Mouse (Mus musculus) erythroblast, adult 5-6 weeks (primary cell): ENCODE results near the gene Tmem125. TPM values are rescaled to one million over a fixed set of nuclear protein-coding genes. Genes with fewer than 3 reads are reported as not detected.

Source experiments
- total RNA-seq, 2 experiments: library from RNA; stranded (forward) in 1 of 2; stranded (reverse) in 1 of 2; fragments of 150-400 nt in 1 of 2; fragments of 200-764, 138-1000 nt in 1 of 2; gene quantifications; 2 replicates each; pipeline versions ENCODE4 v1.2.3 to v1.2.4; 2015 to 2017; ENCODE audit warnings: low replicate concordance in 2 of 2

Gene Tmem125
- total RNA-seq, 2 experiments from 2014 or later: not detected

Other genes starting within 250 kb of the Tmem125 start
- 13.3 and 14.2 TPM in 2 replicates for gene Szt2, start 134.8 kb downstream of the Tmem125 start, total RNA-seq (2015; ENCODE audit: low replicate concordance)
- 14.1 and 21.6 TPM in 2 replicates for gene Szt2, start 134.8 kb downstream of the Tmem125 start, total RNA-seq (2017; ENCODE audit: low replicate concordance)
- 30.0 and 32.2 TPM in 2 replicates for gene Med8, start 134.7 kb downstream of the Tmem125 start, total RNA-seq (2015; ENCODE audit: low replicate concordance)
- 37.6 and 66.2 TPM in 2 replicates for gene Med8, start 134.7 kb downstream of the Tmem125 start, total RNA-seq (2017; ENCODE audit: low replicate concordance)
- 15.2 and 35.9 TPM in 2 replicates for gene Elovl1, start 116.0 kb downstream of the Tmem125 start, total RNA-seq (2015; ENCODE audit: low replicate concordance)
- 21.7 and 22.0 TPM in 2 replicates for gene Elovl1, start 116.0 kb downstream of the Tmem125 start, total RNA-seq (2017; ENCODE audit: low replicate concordance)
- 25.1 and 32.5 TPM in 2 replicates for gene Cdc20, start 106.7 kb downstream of the Tmem125 start, total RNA-seq (2015; ENCODE audit: low replicate concordance)
- 30.8 and 46.6 TPM in 2 replicates for gene Cdc20, start 106.7 kb downstream of the Tmem125 start, total RNA-seq (2017; ENCODE audit: low replicate concordance)
- 3.6 TPM in 1 of 2 replicates, not detected in the other for gene Mpl, start 86.5 kb downstream of the Tmem125 start, total RNA-seq (2015; ENCODE audit: low replicate concordance)
- 1.1 TPM in 1 of 2 replicates, not detected in the other for gene Mpl, start 86.5 kb downstream of the Tmem125 start, total RNA-seq (2017; ENCODE audit: low replicate concordance)
- gene Tie1, start 54.0 kb downstream of the Tmem125 start, total RNA-seq (2015; ENCODE audit: low replicate concordance): not detected in 2 replicates
- 0.85 TPM in 1 of 2 replicates, not detected in the other for gene Tie1, start 54.0 kb downstream of the Tmem125 start, total RNA-seq (2017; ENCODE audit: low replicate concordance)
- gene 2610528J11Rik, start 17.0 kb downstream of the Tmem125 start, total RNA-seq (2015; ENCODE audit: low replicate concordance): not detected in 2 replicates
- gene 2610528J11Rik, start 17.0 kb downstream of the Tmem125 start, total RNA-seq (2017; ENCODE audit: low replicate concordance): not detected in 2 replicates
- gene Cfap57, start 76.7 kb upstream of the Tmem125 start, total RNA-seq (2015; ENCODE audit: low replicate concordance): 0.63 TPM in 1 of 2 replicates, not detected in the other
- gene Cfap57, start 76.7 kb upstream of the Tmem125 start, total RNA-seq (2017; ENCODE audit: low replicate concordance): 0.51 and 0.84 TPM in 2 replicates
- gene Ebna1bp2, start 76.8 kb upstream of the Tmem125 start, total RNA-seq (2015; ENCODE audit: low replicate concordance): 28.4 and 35.1 TPM in 2 replicates
- 12.6 and 20.6 TPM in 2 replicates for gene Ebna1bp2, start 76.8 kb upstream of the Tmem125 start, total RNA-seq (2017; ENCODE audit: low replicate concordance)
- gene Olfr62, start 114.9 kb upstream of the Tmem125 start, total RNA-seq (2015; ENCODE audit: low replicate concordance): not detected in 2 replicates
- gene Olfr62, start 114.9 kb upstream of the Tmem125 start, total RNA-seq (2017; ENCODE audit: low replicate concordance): not detected in 2 replicates
- gene Olfr1342, start 148.7 kb upstream of the Tmem125 start, total RNA-seq (2015; ENCODE audit: low replicate concordance): not detected in 2 replicates
- not detected in 2 replicates for gene Olfr1342, start 148.7 kb upstream of the Tmem125 start, total RNA-seq (2017; ENCODE audit: low replicate concordance)
- not detected in 2 replicates for gene Olfr1341, start 159.5 kb upstream of the Tmem125 start, total RNA-seq (2015; ENCODE audit: low replicate concordance)
- gene Olfr1341, start 159.5 kb upstream of the Tmem125 start, total RNA-seq (2017; ENCODE audit: low replicate concordance): not detected in 2 replicates
- not detected in 2 replicates for gene Olfr1340, start 176.1 kb upstream of the Tmem125 start, total RNA-seq (2015; ENCODE audit: low replicate concordance)
- gene Olfr1340, start 176.1 kb upstream of the Tmem125 start, total RNA-seq (2017; ENCODE audit: low replicate concordance): not detected in 2 replicates
- gene Olfr1339, start 188.1 kb upstream of the Tmem125 start, total RNA-seq (2015; ENCODE audit: low replicate concordance): not detected in 2 replicates
- gene Olfr1339, start 188.1 kb upstream of the Tmem125 start, total RNA-seq (2017; ENCODE audit: low replicate concordance): not detected in 2 replicates
- gene Olfr1338, start 214.7 kb upstream of the Tmem125 start, total RNA-seq (2015; ENCODE audit: low replicate concordance): not detected in 2 replicates
- gene Olfr1338, start 214.7 kb upstream of the Tmem125 start, total RNA-seq (2017; ENCODE audit: low replicate concordance): not detected in 2 replicates
- gene Olfr1337, start 238.5 kb upstream of the Tmem125 start, total RNA-seq (2015; ENCODE audit: low replicate concordance): not detected in 2 replicates
- gene Olfr1337, start 238.5 kb upstream of the Tmem125 start, total RNA-seq (2017; ENCODE audit: low replicate concordance): not detected in 2 replicates